Mouse (Mus musculus): ENCODE data around the gene Slc22a6.

The Slc22a6 gene

GRCm38 (mm10) chr19:8617904-8618303, at the start of gene Slc22a6:
Gene Slc22a6, plus strand, starts transcription at chr19:8618039.
- no peak for DNase-seq (ENCODE audit: inconsistent ontology term)

- DNase-seq (ENCODE audit: inconsistent ontology term) = peak; percentile 53
Observed at GRCm38 (mm10) chr19:8569453-8569863, 48.4 kb upstream of the Slc22a6 start.

GRCm38 (mm10) chr19:8570341-8571040, 47.3 kb upstream of the Slc22a6 start:
- DNase-seq (ENCODE audit: inconsistent ontology term) = no peak

- no peak for DNase-seq (ENCODE audit: inconsistent ontology term)
Observed at GRCm38 (mm10) chr19:8571746-8572145, 46.1 kb upstream of the Slc22a6 start.

DNA sequence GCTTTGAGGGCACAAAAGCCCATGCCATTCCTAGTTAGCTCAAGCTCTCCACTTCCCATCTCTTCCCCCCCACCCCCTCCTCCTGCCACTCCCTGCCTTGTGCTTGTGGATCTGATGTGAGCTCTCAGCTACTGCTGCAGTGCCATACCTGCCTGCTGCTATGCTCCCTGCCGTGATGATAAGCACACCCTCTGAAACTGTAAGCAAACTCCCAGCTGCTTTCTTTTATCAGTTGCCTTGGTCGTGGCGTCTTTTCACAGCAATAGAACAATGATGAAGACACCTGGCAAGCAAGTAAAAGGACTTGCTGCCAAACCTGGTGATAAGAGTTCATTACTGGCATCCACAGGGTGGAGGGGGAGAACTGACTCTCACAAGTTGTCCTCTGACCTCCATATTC, 45.4 kb upstream of the Slc22a6 start:
- DNase-seq (ENCODE audit: inconsistent ontology term) = no peak

GRCm38 (mm10) chr19:8577432-8577831, 40.4 kb upstream of the Slc22a6 start:
- no peak for DNase-seq (ENCODE audit: inconsistent ontology term)

GRCm38 (mm10) chr19:8578293-8578969, 39.4 kb upstream of the Slc22a6 start:
- DNase-seq (ENCODE audit: inconsistent ontology term) = peak; percentile 62

DNA sequence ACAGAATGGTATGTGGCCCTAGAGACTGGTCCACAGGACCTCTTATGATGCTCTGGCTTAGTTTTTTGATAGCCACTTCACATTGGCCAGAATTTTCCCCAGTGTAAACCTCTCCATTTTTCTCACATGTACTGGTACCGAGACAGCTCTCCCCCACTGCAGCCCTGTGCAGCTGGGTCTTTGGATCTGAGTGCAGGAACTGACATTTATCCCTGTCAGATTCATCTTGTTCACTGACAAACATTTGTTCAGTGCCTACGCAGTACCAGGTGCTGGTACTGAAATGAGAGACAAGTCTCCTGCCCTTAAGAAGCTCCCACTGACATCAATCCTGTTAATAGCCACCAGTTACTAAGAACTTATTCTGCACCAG, 38.9 kb upstream of the Slc22a6 start:
- no peak for DNase-seq (ENCODE audit: inconsistent ontology term)

DNA sequence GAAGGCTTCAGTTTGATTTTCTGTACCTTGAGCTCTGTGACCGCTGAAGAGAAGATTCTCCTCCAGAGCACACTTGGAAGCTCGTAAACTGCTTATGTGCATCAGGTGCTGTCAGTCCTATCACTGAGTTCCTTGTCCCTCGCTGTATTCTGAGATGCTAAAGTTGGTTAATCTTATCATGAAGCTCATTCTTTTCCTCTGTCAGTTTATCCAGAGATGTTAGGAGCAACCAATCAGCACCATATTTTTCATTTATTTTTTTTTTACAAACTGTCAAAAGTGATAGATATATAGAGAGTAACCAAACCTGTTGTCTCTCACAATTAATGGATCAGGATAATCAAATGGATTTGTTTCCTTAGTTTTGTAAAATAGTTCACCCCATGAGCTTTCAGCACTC, 32.5 kb upstream of the Slc22a6 start:
- DNase-seq (ENCODE audit: inconsistent ontology term) = no peak

DNA sequence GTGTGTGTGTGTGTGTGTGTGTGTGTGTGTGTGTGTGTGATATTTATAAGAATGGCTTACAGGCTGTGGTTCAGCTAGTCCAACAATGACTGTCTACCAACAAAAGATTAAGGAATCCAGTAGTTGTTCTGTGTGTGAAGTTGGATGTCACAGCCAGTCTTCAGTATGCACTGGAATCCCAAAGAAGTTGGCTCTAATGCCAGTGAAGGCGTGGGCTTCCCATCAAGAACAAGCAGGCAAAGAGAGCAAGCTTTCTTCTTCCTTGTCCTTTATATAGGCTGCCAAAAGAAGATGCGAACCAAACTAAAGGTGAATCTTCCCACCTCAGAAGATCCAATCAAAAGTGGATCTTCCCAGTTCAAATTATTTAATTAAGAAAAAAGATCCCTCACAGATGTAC, 31.9 kb upstream of the Slc22a6 start:
- no peak for DNase-seq (ENCODE audit: inconsistent ontology term)

- no peak for DNase-seq (ENCODE audit: inconsistent ontology term)
Observed at GRCm38 (mm10) chr19:8586350-8586749, 31.5 kb upstream of the Slc22a6 start.

GRCm38 (mm10) chr19:8587315-8587714, 30.5 kb upstream of the Slc22a6 start:
- DNase-seq (ENCODE audit: inconsistent ontology term) = no peak

DNA sequence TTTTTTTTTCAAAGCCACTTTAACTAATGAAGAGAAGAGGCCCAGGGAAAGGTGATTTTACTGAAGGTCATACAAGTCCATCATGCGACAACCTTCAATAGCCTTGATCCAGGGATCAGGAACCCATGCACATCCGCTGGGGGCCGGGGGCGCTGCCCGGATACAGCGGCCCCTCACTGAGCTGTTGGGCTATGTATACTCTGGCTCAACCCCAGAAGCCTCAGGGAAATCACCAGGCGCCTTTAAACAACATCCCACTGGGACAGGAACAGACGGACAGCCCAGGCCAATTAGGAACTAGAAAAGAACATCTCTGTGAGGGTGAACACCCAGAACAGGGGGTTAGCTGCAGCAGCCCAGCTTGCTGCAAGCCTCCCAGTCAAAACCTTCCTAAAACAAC, 26.9 kb upstream of the Slc22a6 start, which contains the start of gene Slc22a8:
Gene Slc22a8, plus strand, starts transcription at position 301 of the 400 bp plus-strand sequence.
- DNase-seq (ENCODE audit: inconsistent ontology term) = no peak

DNA sequence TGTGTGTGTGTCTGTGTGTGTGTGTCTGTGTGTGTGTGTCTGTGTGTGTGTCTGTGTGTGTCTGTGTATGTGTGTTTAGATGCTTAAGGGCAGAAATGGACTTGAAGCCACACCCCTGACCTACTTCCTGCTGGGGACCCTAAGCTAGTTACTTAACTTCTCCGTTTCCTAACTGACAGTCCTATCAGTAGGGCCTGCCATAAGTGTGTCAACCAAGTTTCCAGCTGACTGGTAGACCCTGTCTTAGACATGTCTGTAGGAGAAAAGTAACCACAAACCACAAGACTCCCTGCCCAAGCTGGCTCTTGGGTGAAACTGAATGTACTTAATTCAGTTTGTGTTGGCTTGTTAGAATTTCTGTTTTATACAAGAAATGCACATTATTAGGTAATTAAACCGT, 25.7 kb upstream of the Slc22a6 start:
- DNase-seq (ENCODE audit: inconsistent ontology term) = no peak

- no peak for DNase-seq (ENCODE audit: inconsistent ontology term)
Observed at GRCm38 (mm10) chr19:8592873-8593408, 24.9 kb upstream of the Slc22a6 start.

- no peak for DNase-seq (ENCODE audit: inconsistent ontology term)
Observed at GRCm38 (mm10) chr19:8593833-8594232, 24.0 kb upstream of the Slc22a6 start.

DNA sequence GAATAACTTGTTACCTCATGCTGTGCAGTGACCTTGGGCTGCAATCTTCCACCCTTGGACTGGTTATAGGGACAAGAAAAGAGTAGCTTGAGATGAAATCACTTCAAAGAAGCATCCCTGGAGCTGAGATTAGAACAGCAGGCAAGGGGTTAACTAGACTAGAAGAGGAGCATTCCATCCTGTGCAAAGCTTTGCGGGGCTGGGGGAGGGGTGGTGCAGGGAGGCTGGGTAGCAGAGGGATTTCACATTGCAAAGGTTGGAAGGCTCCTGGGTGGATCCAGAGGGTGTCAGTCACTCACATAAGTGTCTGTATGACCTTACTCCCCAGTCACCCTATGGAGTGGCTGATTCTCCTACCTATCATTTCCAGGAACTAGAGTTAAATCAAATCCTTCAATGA, 23.3 kb upstream of the Slc22a6 start:
- DNase-seq (ENCODE audit: inconsistent ontology term) = no peak

DNA sequence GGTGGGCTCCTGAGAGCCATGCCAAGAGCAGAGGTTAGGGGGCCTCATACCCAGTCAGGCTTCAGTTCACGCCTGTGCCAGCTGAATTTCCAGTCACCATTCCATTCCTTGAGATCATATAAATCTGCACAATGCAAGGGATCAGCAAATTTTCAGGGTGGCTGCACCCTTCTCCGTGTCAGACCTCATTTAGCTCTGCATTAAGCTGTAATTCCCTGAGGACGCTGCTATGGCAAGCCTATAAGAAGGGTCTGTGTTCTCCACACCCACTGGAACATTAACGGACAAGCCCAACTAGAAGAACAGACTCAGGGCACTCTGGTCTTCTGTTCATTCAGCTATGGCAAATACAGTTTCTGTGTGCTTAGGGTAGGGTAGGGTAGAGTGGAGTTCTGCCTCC, 20.6 kb upstream of the Slc22a6 start:
- DNase-seq (ENCODE audit: inconsistent ontology term) = peak; percentile 68

DNA sequence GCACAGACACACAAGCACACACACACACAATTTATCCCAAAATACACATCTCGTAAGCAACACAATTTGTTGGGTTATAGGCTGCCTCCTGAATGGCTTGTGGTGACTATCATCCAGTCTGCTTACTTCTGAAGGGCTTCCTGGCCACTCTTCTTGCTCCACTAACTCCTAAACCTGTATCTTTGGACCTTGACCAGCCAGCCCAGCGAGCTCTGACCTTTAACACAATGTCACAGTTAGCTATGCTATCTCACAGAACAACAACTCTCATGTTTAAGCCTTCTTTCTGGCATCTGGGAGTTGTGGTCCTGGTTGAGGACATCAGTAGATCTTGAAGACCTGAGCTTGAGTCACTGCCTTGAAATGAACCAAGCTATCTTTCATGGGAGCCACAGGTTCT, 18.6 kb upstream of the Slc22a6 start:
- DNase-seq (ENCODE audit: inconsistent ontology term) = no peak

DNA sequence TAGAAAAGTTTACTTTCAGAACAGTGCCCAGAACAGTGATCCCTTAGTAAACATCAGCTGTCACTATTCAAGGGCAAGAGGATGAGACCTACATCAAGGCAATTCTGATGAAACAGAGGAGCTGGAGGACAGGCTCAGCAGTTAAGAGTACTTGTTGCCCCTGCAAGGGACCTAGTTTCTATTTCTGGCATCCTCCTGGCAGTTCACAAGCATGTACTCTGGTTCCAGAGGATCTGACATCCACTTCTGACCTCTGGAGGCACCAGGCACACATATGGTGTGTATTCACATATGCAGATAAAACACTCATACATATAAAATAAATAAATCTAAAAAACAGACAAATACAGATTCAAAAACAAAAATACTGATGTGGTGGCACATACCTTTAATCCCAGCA, 15.9 kb upstream of the Slc22a6 start:
- DNase-seq (ENCODE audit: inconsistent ontology term) = no peak

- no peak for DNase-seq (ENCODE audit: inconsistent ontology term)
Observed at GRCm38 (mm10) chr19:8602914-8603313, 14.9 kb upstream of the Slc22a6 start.

DNA sequence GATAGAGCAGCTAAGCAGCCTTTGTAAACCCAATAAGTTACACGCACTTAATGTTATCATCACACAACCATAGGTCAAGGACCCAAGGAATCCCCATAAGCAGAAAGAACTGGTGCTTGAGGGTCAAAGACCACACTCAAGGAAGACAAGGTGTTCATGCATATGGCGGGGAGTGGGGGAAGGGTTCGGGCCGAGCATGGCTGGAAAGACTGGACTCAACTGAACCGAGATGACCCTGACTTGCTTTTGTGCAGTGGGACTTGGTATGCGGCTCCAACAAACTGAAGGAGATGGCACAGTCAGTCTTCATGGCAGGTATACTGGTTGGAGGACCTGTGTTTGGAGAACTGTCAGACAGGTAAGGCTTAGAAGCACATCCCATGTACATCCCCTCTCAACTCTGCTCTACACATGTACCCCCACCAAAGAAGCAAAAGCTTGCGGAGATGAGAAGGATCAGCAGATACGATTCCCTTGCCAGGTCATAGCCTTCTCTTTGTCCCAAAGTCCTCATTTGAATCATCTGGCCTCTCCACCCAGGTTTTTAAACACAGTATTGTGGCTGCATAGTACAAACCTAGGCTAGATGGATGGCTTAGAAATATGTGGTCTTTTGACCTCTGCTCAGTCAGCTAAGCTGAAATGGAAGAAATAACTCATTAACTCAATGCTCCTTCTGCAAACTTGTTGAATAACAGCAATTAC, 13.2 kb upstream of the Slc22a6 start:
- no peak for DNase-seq (ENCODE audit: inconsistent ontology term)

DNA sequence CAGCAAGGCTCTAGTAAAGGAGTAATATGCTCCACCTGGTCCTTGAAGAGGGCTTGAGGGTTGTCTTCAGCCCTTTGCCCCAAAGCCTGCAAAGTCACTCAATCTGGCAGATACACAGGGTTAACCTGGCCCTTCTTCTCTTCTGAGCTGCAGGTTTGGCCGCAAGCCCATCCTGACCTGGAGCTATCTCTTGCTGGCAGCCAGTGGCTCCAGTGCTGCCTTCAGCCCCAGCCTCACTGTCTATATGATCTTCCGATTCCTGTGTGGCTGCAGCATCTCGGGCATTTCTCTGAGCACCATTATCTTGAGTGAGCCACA, 12.6 kb upstream of the Slc22a6 start:
- DNase-seq (ENCODE audit: inconsistent ontology term) = no peak
